Mouse (Mus musculus) hindbrain, embryonic 16.5 days (tissue): ENCODE results near the gene Ipmk. TPM values are rescaled to one million over a fixed set of nuclear protein-coding genes. Genes with fewer than 3 reads are reported as not detected.

ENCODE experiments used
- polyA plus RNA-seq: library from polyadenylated mRNA; unstranded; fragments of >200 nt; fragmentation: Nextera tagmentation; extraction: Ambion mirVana; gene quantifications from 2 replicates; pipeline ENCODE4 v1.2.1, GENCODE M21; 2015

The Ipmk gene
- polyA plus RNA-seq, 1 experiment from 2014 or later = 14.1 TPM

Other genes with a start within 250 kb of the Ipmk start
- gene Bicc1, start 188.1 kb upstream of the Ipmk start, polyA plus RNA-seq = 4.9 and 6.6 TPM in 2 replicates
- 41.4 and 50.6 TPM in 2 replicates for gene Tfam, start 109.5 kb upstream of the Ipmk start, polyA plus RNA-seq
- 153 and 166 TPM in 2 replicates for gene Ube2d1, start 62.5 kb upstream of the Ipmk start, polyA plus RNA-seq
- gene Cisd1, start 2.8 kb upstream of the Ipmk start, polyA plus RNA-seq = 308 and 365 TPM in 2 replicates